Mouse (Mus musculus): ENCODE measurements around the gene Hist1h2bn. TPM values are rescaled to one million over a fixed set of nuclear protein-coding genes. Genes with fewer than 3 reads are reported as not detected.
"Not testable (repeated sequence)": the region's sequence is repeated elsewhere in the genome, so short reads cannot be mapped to it uniquely, and the experiment has no call there.

The Hist1h2bn gene
- total and polyA plus RNA-seq, 2 experiments from 2014 or later = 1.1 to 864 TPM

DNA sequence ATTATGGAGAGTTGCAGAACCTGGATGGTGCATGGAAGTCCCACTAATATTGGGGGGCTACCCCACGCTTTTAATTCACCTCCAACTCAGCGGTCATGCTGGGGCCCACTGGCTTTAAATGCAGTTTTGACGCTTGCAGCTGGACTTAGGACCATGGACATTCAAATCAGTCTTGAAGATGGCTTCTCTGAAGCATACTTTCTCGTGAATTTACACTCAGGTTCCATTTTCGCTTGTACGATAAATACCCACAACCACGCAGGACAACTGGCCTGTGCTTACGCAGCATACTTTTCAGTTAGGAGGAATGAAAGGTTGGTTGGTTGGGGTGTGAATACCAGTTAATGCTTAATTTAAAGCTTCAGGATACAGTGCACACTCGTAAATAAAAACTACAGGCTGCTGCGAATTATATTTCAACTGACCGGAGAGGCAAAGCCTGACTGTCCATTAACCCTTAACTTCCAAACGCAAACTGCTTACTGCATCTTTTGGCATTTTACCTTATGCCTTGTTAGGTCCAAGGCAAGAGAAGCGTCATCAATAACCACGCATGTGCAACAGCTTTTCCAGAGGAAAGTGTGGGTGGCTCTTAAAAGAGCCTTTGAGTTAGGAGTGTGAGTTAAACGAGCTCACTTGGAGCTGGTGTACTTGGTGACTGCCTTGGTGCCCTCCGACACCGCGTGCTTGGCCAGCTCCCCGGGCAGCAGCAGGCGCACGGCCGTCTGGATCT is 38.6 kb upstream of the Hist1h2bn start:
- under 1% methylated on average over 20 of the region's 22 CpGs for WGBS
- Histone ChIP-seq H3K4me2 (ENCODE audit: low read depth, low read length) (peak overlapping the region; percentile 72), H3K36me3 (ENCODE audit: insufficient read depth, low read length) (no peaks in the 10 kb centered on the region), H3K4me3 (ENCODE audit: low read length) (peak overlapping the region; percentile 38), H3K9me3 (ENCODE audit: low read length) (no peaks in the 10 kb centered on the region), H3K9ac (replicated peaks; ENCODE audit: low read length) (peak overlapping the region; percentile 37; the same call in 1 of the 2 replicates), H3K27me3 (ENCODE audit: insufficient read depth, low read length) (no peaks in the 10 kb centered on the region), H3K27ac (peak overlapping the region; percentile 79), H3K4me1 (ENCODE audit: insufficient read depth, low read length) (peaks cover 7% of the 10 kb centered on the region; the same call in 1 of the 2 replicates)
- TF ChIP-seq CTCF (IDR thresholded peaks at IDR 0.05; ENCODE audit: low read depth) = no peak
- DNase-seq (ENCODE audit: low spot score) (peak; percentile 19), ATAC-seq (no peak)

DNA sequence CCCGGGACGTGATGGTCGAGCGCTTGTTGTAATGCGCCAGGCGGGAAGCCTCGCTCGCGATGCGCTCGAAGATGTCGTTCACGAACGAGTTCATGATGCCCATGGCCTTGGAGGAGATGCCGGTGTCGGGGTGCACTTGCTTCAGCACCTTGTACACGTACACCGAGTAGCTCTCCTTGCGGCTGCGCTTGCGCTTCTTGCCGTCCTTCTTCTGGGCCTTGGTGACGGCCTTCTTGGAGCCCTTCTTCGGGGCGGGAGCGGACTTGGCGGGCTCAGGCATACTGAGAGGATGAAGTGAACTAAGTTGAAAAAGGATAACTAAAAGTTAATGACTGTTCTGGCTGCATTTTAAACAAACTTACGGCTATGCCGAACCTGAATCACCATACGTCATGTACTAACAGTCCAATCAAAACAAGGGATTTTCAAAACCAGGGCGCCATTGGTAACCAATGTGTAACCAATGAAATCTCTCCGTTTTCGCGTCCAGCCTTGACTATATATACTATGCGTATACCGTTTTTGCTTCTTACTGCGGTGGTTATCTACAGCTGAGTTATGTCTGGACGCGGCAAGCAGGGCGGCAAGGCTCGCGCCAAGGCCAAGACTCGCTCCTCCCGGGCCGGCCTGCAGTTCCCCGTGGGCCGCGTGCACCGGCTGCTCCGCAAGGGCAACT is 37.9 kb upstream of the Hist1h2bn start, which contains the start of the genes Hist1h2bl and Hist1h2ai:
Hist1h2bl (minus strand) TSS at position 280 of the 676 bp plus-strand sequence.
Hist1h2ai (plus strand) TSS at position 559 of the 676 bp plus-strand sequence.
- Histone ChIP-seq H3K9ac (replicated peaks; ENCODE audit: low read length) (peak within 1 kb of the TSS; percentile 44), H3K27ac (peak within 1 kb of the TSS; percentile 79), H3K4me3 (ENCODE audit: low read length) (peak within 1 kb of the TSS; percentile 38), H3K4me2 (ENCODE audit: low read depth, low read length) (peak within 1 kb of the TSS; percentile 72)
- under 1% methylated on average over 27 of the region's 50 CpGs for WGBS
- DNase-seq (ENCODE audit: low spot score) = peak; percentile 97
- not testable (repeated sequence) for H3K4me1 ChIP-seq (ENCODE audit: insufficient read depth, low read length); H3K9me3 ChIP-seq (ENCODE audit: low read length); H3K27me3 ChIP-seq (ENCODE audit: insufficient read depth, low read length); H3K36me3 ChIP-seq (ENCODE audit: insufficient read depth, low read length)
- peak; percentile 95 for ATAC-seq

DNA sequence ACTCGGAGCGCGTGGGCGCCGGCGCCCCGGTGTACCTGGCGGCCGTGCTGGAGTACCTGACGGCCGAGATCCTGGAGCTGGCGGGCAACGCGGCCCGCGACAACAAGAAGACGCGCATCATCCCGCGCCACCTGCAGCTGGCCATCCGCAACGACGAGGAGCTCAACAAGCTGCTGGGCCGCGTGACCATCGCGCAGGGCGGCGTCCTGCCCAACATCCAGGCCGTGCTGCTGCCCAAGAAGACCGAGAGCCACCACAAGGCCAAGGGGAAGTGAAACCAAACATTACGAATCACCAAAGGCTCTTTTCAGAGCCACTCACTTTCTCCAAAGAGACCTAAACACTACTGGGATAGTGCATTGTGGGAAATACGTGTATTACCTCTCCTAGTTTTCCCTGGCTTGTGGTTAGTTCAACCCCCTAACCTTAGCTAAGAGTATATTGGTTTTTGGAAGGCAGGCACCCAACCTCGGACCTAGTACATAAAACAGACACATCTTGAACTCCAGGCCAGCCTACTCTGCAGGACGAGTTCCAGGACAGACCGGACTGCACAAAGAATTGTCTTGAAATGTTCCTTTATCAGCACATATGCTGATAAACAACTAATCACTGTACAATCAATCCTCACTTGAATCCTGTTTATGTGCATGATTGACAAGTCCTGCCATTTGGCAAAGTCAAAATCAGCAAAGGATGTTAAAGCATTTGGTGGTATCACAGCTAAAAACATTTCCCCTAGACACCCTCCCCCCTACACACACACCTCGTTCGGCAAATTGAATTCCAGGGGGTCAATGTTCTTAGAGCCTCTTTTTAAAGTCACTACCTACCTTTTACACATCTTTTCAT is 37.2 kb upstream of the Hist1h2bn start:
- not testable (repeated sequence) for H3K27me3 ChIP-seq (ENCODE audit: insufficient read depth, low read length); H3K4me1 ChIP-seq (ENCODE audit: insufficient read depth, low read length); H3K9me3 ChIP-seq (ENCODE audit: low read length); H3K36me3 ChIP-seq (ENCODE audit: insufficient read depth, low read length); ATAC-seq
- peak overlapping the region; percentile 38 for H3K4me3 ChIP-seq (ENCODE audit: low read length)
- WGBS = 0% methylated on average over 9 of the region's 38 CpGs
- peak overlapping the region; percentile 72 for H3K4me2 ChIP-seq (ENCODE audit: low read depth, low read length)
- peak overlapping the region; percentile 79 for H3K27ac ChIP-seq
- H3K9ac ChIP-seq (replicated peaks; ENCODE audit: low read length) = peak overlapping the region; percentile 44
- peak; percentile 22 for DNase-seq (ENCODE audit: low spot score)

DNA sequence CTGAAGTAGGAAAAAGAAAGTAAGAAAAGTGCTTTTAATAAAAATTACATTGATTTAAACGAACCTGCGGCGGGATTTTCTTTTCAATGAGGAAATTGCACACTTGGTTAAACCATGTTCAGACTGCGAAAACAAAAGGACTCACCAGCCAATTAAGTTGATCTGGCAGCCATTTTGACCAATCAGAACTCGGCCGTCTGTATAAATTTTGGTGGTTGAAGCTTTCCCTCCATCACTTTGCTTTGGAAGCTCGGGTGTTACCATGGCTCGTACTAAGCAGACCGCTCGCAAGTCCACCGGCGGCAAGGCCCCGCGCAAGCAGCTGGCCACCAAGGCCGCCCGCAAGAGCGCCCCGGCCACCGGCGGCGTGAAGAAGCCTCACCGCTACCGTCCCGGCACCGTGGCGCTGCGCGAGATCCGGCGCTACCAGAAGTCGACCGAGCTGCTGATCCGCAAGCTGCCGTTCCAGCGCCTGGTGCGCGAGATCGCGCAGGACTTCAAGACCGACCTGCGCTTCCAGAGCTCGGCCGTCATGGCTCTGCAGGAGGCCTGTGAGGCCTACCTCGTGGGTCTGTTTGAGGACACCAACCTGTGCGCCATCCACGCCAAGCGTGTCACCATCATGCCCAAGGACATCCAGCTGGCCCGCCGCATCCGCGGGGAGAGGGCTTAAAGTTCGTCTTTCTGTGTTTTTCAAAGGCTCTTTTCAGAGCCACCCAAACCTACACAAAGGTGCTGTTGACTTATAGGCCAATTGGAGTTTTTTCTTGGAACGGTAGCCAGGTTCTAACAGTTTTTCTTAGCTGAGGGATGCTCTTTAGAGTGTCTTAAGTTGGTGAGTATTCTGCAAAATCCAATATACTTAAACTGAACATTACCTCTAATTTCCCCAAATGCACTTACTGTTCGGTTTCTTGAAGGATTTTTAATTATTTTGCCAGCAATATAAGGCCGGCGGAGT is 36.2 kb upstream of the Hist1h2bn start, which contains the start of gene Hist1h3h:
Hist1h3h (plus strand) TSS at position 263 of the 961 bp plus-strand sequence.
- H3K4me1 ChIP-seq (ENCODE audit: insufficient read depth, low read length); H3K27me3 ChIP-seq (ENCODE audit: insufficient read depth, low read length); H3K36me3 ChIP-seq (ENCODE audit: insufficient read depth, low read length); H3K9me3 ChIP-seq (ENCODE audit: low read length): not testable (repeated sequence)
- ATAC-seq (peak; percentile 53), DNase-seq (ENCODE audit: low spot score) (peak; percentile 94)
- 2% methylated on average over 27 of the region's 56 CpGs for WGBS
- Histone ChIP-seq H3K9ac (replicated peaks; ENCODE audit: low read length) (peak within 1 kb of the TSS; percentile 44), H3K4me2 (ENCODE audit: low read depth, low read length) (peak within 1 kb of the TSS; percentile 72), H3K27ac (peak within 1 kb of the TSS; percentile 79), H3K4me3 (ENCODE audit: low read length) (peak within 1 kb of the TSS; percentile 38)

DNA sequence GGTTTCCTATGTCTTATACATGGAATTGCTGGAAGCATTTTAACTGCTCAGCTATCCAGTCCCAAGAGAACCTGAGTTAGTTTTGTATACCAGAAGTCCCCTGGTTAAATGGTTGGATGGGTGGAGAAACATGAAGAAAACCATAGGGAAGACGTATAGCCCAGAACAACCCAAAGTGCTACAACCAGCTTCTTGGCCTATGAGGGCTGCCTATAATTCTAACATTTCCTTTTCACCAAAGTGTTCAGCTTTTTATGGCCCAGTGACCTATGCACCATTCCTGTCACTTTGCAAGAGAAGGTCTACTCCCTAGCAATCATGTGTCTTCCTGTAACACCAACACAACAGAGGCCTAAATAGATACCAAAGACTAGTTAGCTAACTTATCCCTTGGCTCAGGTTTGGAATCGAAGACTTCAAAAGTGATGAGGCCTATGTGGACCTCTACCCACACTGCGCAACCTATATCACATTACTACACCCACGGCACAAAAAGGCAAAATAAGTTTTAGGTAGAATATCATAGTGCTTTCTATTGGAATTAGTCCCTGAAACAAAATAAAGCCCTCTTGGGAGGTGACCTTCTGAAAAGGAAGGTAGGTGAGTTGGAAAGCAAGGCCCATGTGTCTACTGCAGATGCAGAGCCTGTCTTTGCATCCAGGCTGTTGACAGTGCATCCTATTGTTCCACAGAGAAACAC is 35.4 kb upstream of the Hist1h2bn start:
- peak overlapping the region; percentile 44 for H3K9ac ChIP-seq (replicated peaks; ENCODE audit: low read length)
- TF ChIP-seq CTCF (IDR thresholded peaks at IDR 0.05; ENCODE audit: low read depth) = no peak
- no peak for DNase-seq (ENCODE audit: low spot score)
- no peaks in the 10 kb centered on the region for H3K27me3 ChIP-seq (ENCODE audit: insufficient read depth, low read length)
- H3K4me3 ChIP-seq (ENCODE audit: low read length) = peak overlapping the region; percentile 31
- 0 out of 2 replicates have a peak overlapping the region, but pooled peaks have one; percentile 58 for H3K27ac ChIP-seq
- 63% methylated on average over 4 of the region's 4 CpGs for WGBS
- no peaks in the 10 kb centered on the region for H3K9me3 ChIP-seq (ENCODE audit: low read length)
- no peaks in the 10 kb centered on the region for H3K36me3 ChIP-seq (ENCODE audit: insufficient read depth, low read length)
- H3K4me1 ChIP-seq (ENCODE audit: insufficient read depth, low read length) = peaks cover 9% of the 10 kb centered on the region; the same call in 1 of the 2 replicates
- H3K4me2 ChIP-seq (ENCODE audit: low read depth, low read length) = peak overlapping the region; percentile 72
- ATAC-seq = no peak

DNA sequence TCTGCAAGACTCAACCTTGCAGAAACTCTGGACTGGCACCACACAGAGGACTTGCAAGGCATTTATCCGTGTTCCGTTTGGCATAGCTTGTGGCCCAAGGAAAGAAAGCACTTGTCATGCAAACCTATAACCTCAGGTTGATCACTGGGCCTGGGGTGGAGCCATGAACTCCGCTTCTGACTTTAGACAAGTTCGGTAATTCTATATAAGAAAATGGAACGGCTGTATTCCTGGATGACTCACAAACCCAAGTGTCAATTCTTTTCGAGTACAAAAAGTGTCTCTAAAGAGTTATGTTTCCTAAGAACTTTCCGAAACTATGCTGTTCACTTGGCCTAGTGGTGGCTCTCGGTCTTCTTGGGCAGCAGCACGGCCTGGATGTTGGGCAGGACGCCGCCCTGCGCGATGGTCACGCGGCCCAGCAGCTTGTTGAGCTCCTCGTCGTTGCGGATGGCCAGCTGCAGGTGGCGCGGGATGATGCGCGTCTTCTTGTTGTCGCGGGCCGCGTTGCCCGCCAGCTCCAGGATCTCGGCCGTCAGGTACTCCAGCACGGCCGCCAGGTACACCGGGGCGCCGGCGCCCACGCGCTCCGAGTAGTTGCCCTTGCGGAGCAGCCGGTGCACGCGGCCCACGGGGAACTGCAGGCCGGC is 32.7 kb upstream of the Hist1h2bn start:
- Histone ChIP-seq H3K4me3 (ENCODE audit: low read length) (peak overlapping the region; percentile 39), H3K4me2 (ENCODE audit: low read depth, low read length) (peak overlapping the region; percentile 59), H3K27ac (peak overlapping the region; percentile 66; the same call in 1 of the 2 replicates)
- not testable (repeated sequence) for H3K9me3 ChIP-seq (ENCODE audit: low read length); H3K36me3 ChIP-seq (ENCODE audit: insufficient read depth, low read length); H3K9ac ChIP-seq (replicated peaks; ENCODE audit: low read length); DNase-seq (ENCODE audit: low spot score); H3K27me3 ChIP-seq (ENCODE audit: insufficient read depth, low read length); H3K4me1 ChIP-seq (ENCODE audit: insufficient read depth, low read length)
- ATAC-seq = peak; percentile 18
- 1% methylated on average over 19 of the region's 44 CpGs for WGBS

DNA sequence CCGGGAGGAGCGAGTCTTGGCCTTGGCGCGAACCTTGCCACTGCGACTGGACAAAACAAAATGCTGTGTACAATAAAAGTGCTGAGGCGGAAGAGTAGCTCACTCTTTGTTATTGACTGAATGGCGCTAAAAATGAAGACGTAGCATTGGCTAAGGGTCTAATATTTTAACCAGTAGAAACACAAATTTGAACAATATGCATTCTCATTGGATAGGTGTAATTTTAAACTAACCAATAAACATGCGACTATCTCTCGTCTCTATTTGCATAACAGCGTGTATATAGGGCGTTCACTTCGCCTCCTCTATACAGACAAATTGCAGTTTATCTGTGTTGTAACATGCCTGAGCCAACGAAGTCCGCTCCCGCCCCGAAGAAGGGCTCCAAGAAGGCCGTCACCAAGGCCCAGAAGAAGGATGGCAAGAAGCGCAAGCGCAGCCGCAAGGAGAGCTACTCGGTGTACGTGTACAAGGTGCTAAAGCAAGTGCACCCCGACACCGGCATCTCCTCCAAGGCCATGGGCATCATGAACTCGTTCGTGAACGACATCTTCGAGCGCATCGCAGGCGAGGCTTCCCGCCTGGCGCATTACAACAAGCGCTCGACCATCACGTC is 32.1 kb upstream of the Hist1h2bn start, which contains the start of gene Hist1h2bm:
Hist1h2bm (plus strand) TSS at position 288 of the 616 bp plus-strand sequence.
- under 1% methylated on average over 36 of the region's 37 CpGs for WGBS
- H3K36me3 ChIP-seq (ENCODE audit: insufficient read depth, low read length) = not testable (repeated sequence)
- peak; percentile 96 for ATAC-seq

More for the DNA sequence above, 32.1 kb upstream of the Hist1h2bn start, which contains the start of gene Hist1h2bm:
- H3K4me2 ChIP-seq (ENCODE audit: low read depth, low read length) = peak within 1 kb of the TSS; percentile 59
- H3K4me1 ChIP-seq (ENCODE audit: insufficient read depth, low read length); H3K27me3 ChIP-seq (ENCODE audit: insufficient read depth, low read length); H3K9me3 ChIP-seq (ENCODE audit: low read length): not testable (repeated sequence)
- 0 out of 2 replicates have a peak within 1 kb of the TSS, but pooled peaks have one; percentile 5 for H3K9ac ChIP-seq (replicated peaks; ENCODE audit: low read length)
- H3K27ac ChIP-seq = peak within 1 kb of the TSS; percentile 88
- H3K4me3 ChIP-seq (ENCODE audit: low read length) = peak within 1 kb of the TSS; percentile 39
- peak; percentile 93 for DNase-seq (ENCODE audit: low spot score)
